Mouse (Mus musculus): ENCODE data around the gene Nav3. TPM values are rescaled to one million over a fixed set of nuclear protein-coding genes. Genes with fewer than 3 reads are reported as not detected.

Nav3 gene
- polyA plus RNA-seq, 1 experiment from 2014 or later, result 1.6 TPM

DNA sequence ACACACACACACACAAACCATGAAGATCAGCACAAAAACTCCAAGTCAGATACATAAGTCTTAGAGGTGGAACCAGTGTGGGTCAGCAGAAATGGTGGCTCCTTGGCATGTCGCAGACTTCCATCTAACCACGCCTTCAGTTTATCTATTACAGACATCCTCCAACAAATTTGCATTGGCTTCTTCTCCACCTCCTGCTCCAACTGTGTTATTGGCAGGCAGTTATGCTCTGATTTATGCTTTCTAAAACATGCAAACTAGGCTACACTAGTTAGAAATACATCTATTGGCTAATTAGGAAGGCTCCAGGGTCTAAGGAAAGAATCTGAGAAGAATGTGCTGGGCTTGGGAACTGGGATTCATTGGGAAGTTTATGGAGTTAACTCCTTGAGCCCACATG is 75.2 kb downstream of the Nav3 start:
- no peak for ATAC-seq (ENCODE audit: insufficient number of reproducible peaks, low FRiP score)
- Histone ChIP-seq H3K4me3 (no peak overlapping the region), H3K9me3 (replicated peaks) (no peaks in the 10 kb centered on the region), H3K27me3 (replicated peaks) (no peaks in the 10 kb centered on the region), H3K4me2 (no peak overlapping the region), H3K27ac (ENCODE audit: poor library complexity, severe bottlenecking) (no peak overlapping the region), H3K4me1 (replicated peaks) (no peaks in the 10 kb centered on the region), H3K9ac (no peak overlapping the region), H3K36me3 (no peaks in the 10 kb centered on the region)
- WGBS, result 96% methylated on average over 2 of the region's 2 CpGs

- Histone ChIP-seq H3K4me1 (replicated peaks) (no peaks in the 10 kb centered on the region), H3K9ac (no peak overlapping the region), H3K4me3 (no peak overlapping the region), H3K4me2 (no peak overlapping the region), H3K27ac (ENCODE audit: poor library complexity, severe bottlenecking) (no peak overlapping the region), H3K9me3 (replicated peaks) (no peaks in the 10 kb centered on the region), H3K36me3 (no peaks in the 10 kb centered on the region), H3K27me3 (replicated peaks) (no peaks in the 10 kb centered on the region)
- 62% methylated on average over 11 of the region's 11 CpGs for WGBS
- no peak for ATAC-seq (ENCODE audit: insufficient number of reproducible peaks, low FRiP score)
These were observed 83.1 kb downstream of the Nav3 start for GRCm38 (mm10) chr10:110372724-110373455.

DNA sequence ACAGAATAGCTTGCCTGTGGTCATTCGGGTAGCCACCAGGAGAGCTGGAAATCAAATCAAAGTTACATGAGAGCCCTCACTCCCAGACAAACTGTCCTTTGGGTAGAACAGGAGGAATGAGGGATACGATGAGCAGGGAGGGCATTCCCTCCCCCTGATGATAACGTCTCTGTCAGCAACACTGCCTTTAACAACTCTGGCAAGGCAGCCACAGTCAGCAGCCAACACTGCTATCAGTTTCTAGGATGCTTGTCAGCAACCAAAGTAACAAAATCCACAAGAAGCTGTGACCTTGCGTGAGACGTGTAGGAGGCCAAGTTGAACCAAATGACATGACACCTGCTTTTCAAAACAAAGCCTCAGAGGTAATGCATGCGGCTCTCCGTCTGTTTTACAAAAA is 103.9 kb downstream of the Nav3 start:
- no peak overlapping the region for H3K27ac ChIP-seq (ENCODE audit: poor library complexity, severe bottlenecking)
- no peak overlapping the region; the same call in 1 of the 2 replicates for H3K4me2 ChIP-seq
- no peak for ATAC-seq (ENCODE audit: insufficient number of reproducible peaks, low FRiP score)

GRCm38 (mm10) chr10:110330030-110330429 is 126.0 kb downstream of the Nav3 start:
- WGBS, result 73% methylated on average over 5 of the region's 5 CpGs
- H3K36me3 ChIP-seq, result no peaks in the 10 kb centered on the region
- H3K4me3 ChIP-seq, result no peak overlapping the region
- H3K9ac ChIP-seq, result no peak overlapping the region
- no peaks in the 10 kb centered on the region for H3K27me3 ChIP-seq (replicated peaks)
- H3K9me3 ChIP-seq (replicated peaks), result no peaks in the 10 kb centered on the region
- no peak overlapping the region for H3K27ac ChIP-seq (ENCODE audit: poor library complexity, severe bottlenecking)
- no peaks in the 10 kb centered on the region for H3K4me1 ChIP-seq (replicated peaks)
- ATAC-seq (ENCODE audit: insufficient number of reproducible peaks, low FRiP score), result no peak
- H3K4me2 ChIP-seq, result no peak overlapping the region

More for the DNA sequence above, 103.9 kb downstream of the Nav3 start:
- H3K4me1 ChIP-seq (replicated peaks), result peaks cover 5% of the 10 kb centered on the region
- WGBS, result 19% methylated on average over 7 of the region's 7 CpGs
- H3K9me3 ChIP-seq (replicated peaks), result no peaks in the 10 kb centered on the region
- no peaks in the 10 kb centered on the region for H3K27me3 ChIP-seq (replicated peaks)
- H3K9ac ChIP-seq, result no peak overlapping the region
- no peaks in the 10 kb centered on the region for H3K36me3 ChIP-seq
- no peak overlapping the region for H3K4me3 ChIP-seq

- Histone ChIP-seq H3K36me3 (no peaks in the 10 kb centered on the region), H3K27ac (ENCODE audit: poor library complexity, severe bottlenecking) (no peak overlapping the region), H3K9me3 (replicated peaks) (no peaks in the 10 kb centered on the region), H3K27me3 (replicated peaks) (no peaks in the 10 kb centered on the region), H3K4me1 (replicated peaks) (no peaks in the 10 kb centered on the region), H3K9ac (no peak overlapping the region), H3K4me2 (no peak overlapping the region), H3K4me3 (no peak overlapping the region)
- 46% methylated on average over 5 of the region's 5 CpGs for WGBS
- ATAC-seq (ENCODE audit: insufficient number of reproducible peaks, low FRiP score), result no peak
These were observed 126.4 kb downstream of the Nav3 start for GRCm38 (mm10) chr10:110329629-110330028.

DNA sequence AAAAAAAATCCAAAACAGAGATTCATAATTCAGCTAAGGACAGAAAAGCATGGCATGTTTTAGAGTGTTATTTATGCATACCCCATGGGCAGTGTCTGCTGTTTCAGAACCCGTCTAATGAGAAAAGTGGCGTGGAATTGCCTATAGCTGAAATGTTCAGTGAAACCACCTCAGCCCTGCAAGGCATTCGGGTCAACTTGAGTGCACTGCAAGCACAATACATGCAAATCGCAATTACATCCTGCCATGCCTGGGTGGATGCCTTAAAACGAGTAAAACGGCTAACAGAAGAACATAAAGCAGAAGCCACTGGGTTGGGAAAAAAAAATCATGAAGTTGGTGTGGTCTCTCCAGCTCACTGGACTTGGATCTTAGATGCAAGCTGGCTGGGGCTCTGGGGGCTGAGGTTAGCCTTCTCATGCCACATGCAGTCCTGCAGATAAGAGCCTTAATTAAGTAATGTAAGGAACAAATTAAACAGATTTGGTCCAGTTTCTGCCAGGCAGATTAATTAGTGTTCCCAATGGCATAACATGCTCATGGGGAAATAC is 133.8 kb downstream of the Nav3 start:
- ATAC-seq (ENCODE audit: insufficient number of reproducible peaks, low FRiP score), result no peak
- no peak overlapping the region for H3K4me3 ChIP-seq
- no peak overlapping the region for H3K27ac ChIP-seq (ENCODE audit: poor library complexity, severe bottlenecking)
- no peak overlapping the region for H3K9ac ChIP-seq
- no peaks in the 10 kb centered on the region for H3K36me3 ChIP-seq
- no peak overlapping the region for H3K4me2 ChIP-seq
- 0 out of 2 replicates have a peak, but pooled peaks cover 4% of the 10 kb centered on the region for H3K9me3 ChIP-seq (replicated peaks)
- H3K27me3 ChIP-seq (replicated peaks), result no peaks in the 10 kb centered on the region
- no peaks in the 10 kb centered on the region for H3K4me1 ChIP-seq (replicated peaks)
- WGBS, result 83% methylated on average over 6 of the region's 6 CpGs

GRCm38 (mm10) chr10:110317275-110317674 is 138.7 kb downstream of the Nav3 start:
- Histone ChIP-seq H3K27ac (ENCODE audit: poor library complexity, severe bottlenecking) (no peak overlapping the region), H3K4me2 (no peak overlapping the region), H3K4me1 (replicated peaks) (no peaks in the 10 kb centered on the region), H3K36me3 (no peaks in the 10 kb centered on the region; the same call in 1 of the 2 replicates), H3K9ac (no peak overlapping the region), H3K27me3 (replicated peaks) (no peaks in the 10 kb centered on the region), H3K9me3 (replicated peaks) (peaks cover 8% of the 10 kb centered on the region; the same call in 1 of the 2 replicates), H3K4me3 (no peak overlapping the region)
- 80% methylated on average over 5 of the region's 5 CpGs for WGBS
- ATAC-seq (ENCODE audit: insufficient number of reproducible peaks, low FRiP score), result no peak

DNA sequence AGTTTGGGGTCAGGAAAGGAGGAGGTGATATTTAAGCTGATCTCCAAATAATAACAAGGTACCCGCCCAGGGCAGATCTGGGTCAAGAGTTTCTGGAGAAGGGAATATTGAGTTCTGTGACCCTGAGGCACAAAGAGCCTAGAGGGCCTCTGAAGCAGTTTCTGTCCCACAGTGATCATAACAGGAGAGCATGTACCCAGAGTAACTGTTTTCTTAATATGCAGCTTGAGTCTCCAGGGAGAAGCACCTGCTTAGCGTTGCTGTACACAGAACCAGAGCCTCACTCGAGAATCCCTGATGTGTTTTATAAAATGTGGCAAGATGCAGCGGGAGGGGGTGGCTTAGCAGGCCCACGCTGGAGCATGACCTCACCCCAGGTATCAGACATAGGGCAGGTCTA is 141.5 kb downstream of the Nav3 start:
- no peak for ATAC-seq (ENCODE audit: insufficient number of reproducible peaks, low FRiP score)
- Histone ChIP-seq H3K4me2 (no peak overlapping the region), H3K4me3 (no peak overlapping the region), H3K4me1 (replicated peaks) (no peaks in the 10 kb centered on the region), H3K27me3 (replicated peaks) (no peaks in the 10 kb centered on the region), H3K36me3 (no peaks in the 10 kb centered on the region; the same call in 1 of the 2 replicates), H3K27ac (ENCODE audit: poor library complexity, severe bottlenecking) (no peak overlapping the region), H3K9me3 (replicated peaks) (peaks cover 9% of the 10 kb centered on the region; the same call in 1 of the 2 replicates), H3K9ac (no peak overlapping the region)
- WGBS, result 78% methylated on average over 5 of the region's 5 CpGs

DNA sequence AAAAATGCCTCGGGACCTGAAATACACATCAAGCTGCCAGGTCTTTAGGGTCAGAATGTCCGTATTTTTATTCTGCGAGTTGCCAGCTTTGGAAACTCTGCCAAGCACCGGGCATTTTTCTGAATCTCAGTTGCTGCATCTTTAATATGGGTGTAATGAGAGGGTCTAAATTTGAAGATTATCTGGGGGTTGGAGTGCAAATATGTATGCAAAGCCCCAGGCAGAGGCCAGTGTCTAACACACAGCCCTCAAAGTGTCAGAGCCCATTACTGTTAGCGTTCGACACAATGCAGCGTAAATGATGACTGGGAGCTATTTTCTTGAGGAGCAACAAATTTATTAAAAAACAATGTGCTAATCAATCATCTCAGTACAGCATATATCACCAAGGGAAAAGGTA is 142.0 kb downstream of the Nav3 start:
- Histone ChIP-seq H3K4me3 (no peak overlapping the region), H3K27ac (ENCODE audit: poor library complexity, severe bottlenecking) (no peak overlapping the region), H3K9ac (no peak overlapping the region), H3K4me1 (replicated peaks) (no peaks in the 10 kb centered on the region), H3K27me3 (replicated peaks) (no peaks in the 10 kb centered on the region), H3K9me3 (replicated peaks) (peaks cover 9% of the 10 kb centered on the region; the same call in 1 of the 2 replicates), H3K36me3 (no peaks in the 10 kb centered on the region; the same call in 1 of the 2 replicates), H3K4me2 (no peak overlapping the region)
- 88% methylated on average over 7 of the region's 7 CpGs for WGBS
- ATAC-seq (ENCODE audit: insufficient number of reproducible peaks, low FRiP score), result no peak

- H3K4me2 ChIP-seq, result no peak overlapping the region
- H3K27ac ChIP-seq (ENCODE audit: poor library complexity, severe bottlenecking), result no peak overlapping the region
- H3K9ac ChIP-seq, result no peak overlapping the region
- no peaks in the 10 kb centered on the region; the same call in 1 of the 2 replicates for H3K36me3 ChIP-seq
- WGBS, result 78% methylated on average over 4 of the region's 4 CpGs
- no peak for ATAC-seq (ENCODE audit: insufficient number of reproducible peaks, low FRiP score)
- peaks cover 9% of the 10 kb centered on the region; the same call in 1 of the 2 replicates for H3K9me3 ChIP-seq (replicated peaks)
- no peak overlapping the region for H3K4me3 ChIP-seq
- no peaks in the 10 kb centered on the region for H3K4me1 ChIP-seq (replicated peaks)
- H3K27me3 ChIP-seq (replicated peaks), result no peaks in the 10 kb centered on the region
These were observed 146.5 kb downstream of the Nav3 start for GRCm38 (mm10) chr10:110309511-110309910.

DNA sequence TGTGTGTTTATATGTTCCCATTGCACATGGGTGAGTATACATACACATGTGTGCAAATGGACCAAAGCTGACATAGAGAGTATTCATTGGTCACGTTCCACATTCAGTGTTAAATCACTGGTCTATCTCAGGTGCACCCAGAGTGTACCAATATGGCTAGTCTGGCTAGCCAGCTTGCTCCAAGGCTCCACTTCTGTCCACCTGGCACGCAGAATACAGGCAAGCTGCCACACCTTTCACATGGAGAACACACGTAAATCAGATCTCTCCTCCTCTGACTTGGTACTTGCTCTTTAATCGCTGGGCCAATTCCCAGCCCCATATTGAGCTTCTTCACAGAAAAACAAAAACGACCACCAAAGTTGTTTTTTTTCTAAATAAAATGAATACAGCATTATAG is 150.4 kb downstream of the Nav3 start:
- no peaks in the 10 kb centered on the region for H3K9me3 ChIP-seq (replicated peaks)
- WGBS, result 74% methylated on average over 5 of the region's 5 CpGs
- H3K36me3 ChIP-seq, result no peaks in the 10 kb centered on the region
- H3K4me3 ChIP-seq, result no peak overlapping the region
- no peak overlapping the region for H3K27ac ChIP-seq (ENCODE audit: poor library complexity, severe bottlenecking)
- no peaks in the 10 kb centered on the region for H3K27me3 ChIP-seq (replicated peaks)
- no peak overlapping the region for H3K9ac ChIP-seq
- no peaks in the 10 kb centered on the region for H3K4me1 ChIP-seq (replicated peaks)
- no peak overlapping the region for H3K4me2 ChIP-seq
- no peak for ATAC-seq (ENCODE audit: insufficient number of reproducible peaks, low FRiP score)

All from heart, embryonic 12.5 days (tissue).